Mouse (Mus musculus) frontal cortex, adult (tissue): ENCODE results near the gene Eya4.

Experiments used
- ATAC-seq: cut with Nextera tagmentation; 2 replicates; pipeline ENCODE4 v1.9.2; 2017; ENCODE audit warnings: mild to moderate bottlenecking, moderate library complexity, mixed read lengths; ENCODE audit not compliant: low TSS enrichment

Gene Eya4

GRCm38 (mm10) chr10:23156866-23157625, 193.5 kb downstream of the Eya4 start:
- ATAC-seq: no peak

GRCm38 (mm10) chr10:23150401-23150800, 200.2 kb downstream of the Eya4 start:
- no peak for ATAC-seq

- peak; percentile 99 for ATAC-seq
Measured at GRCm38 (mm10) chr10:23144616-23145015, 206.0 kb downstream of the Eya4 start.

- ATAC-seq: no peak
Measured at GRCm38 (mm10) chr10:23127947-23128346, 222.6 kb downstream of the Eya4 start.

- ATAC-seq: no peak
Measured at GRCm38 (mm10) chr10:23127151-23127550, 223.4 kb downstream of the Eya4 start.

- no peak for ATAC-seq
Measured at GRCm38 (mm10) chr10:23126529-23126928, 224.1 kb downstream of the Eya4 start.

- peak; percentile 64 for ATAC-seq
Measured at GRCm38 (mm10) chr10:23120437-23120836, 230.1 kb downstream of the Eya4 start.

- ATAC-seq: peak; percentile 95
Measured at GRCm38 (mm10) chr10:23116786-23117410, 233.7 kb downstream of the Eya4 start.

- ATAC-seq: no peak
Measured at GRCm38 (mm10) chr10:23116063-23116462, 234.5 kb downstream of the Eya4 start.

GRCm38 (mm10) chr10:23115321-23115720, 235.3 kb downstream of the Eya4 start:
- 0 out of 2 replicates have a peak, but pooled peaks have one; percentile 51 for ATAC-seq

- ATAC-seq: no peak
Measured at GRCm38 (mm10) chr10:23108122-23108521, 242.5 kb downstream of the Eya4 start.

GRCm38 (mm10) chr10:23092517-23092916, 258.1 kb downstream of the Eya4 start:
- no peak for ATAC-seq

- ATAC-seq: no peak
Measured at GRCm38 (mm10) chr10:23091552-23091951, 259.0 kb downstream of the Eya4 start.

GRCm38 (mm10) chr10:23090323-23090722, 260.3 kb downstream of the Eya4 start:
- ATAC-seq: peak; percentile 44

- no peak for ATAC-seq
Measured at GRCm38 (mm10) chr10:23089271-23089670, 261.3 kb downstream of the Eya4 start.

GRCm38 (mm10) chr10:23088764-23089163, 261.8 kb downstream of the Eya4 start:
- ATAC-seq: no peak

GRCm38 (mm10) chr10:23086352-23087215, 264.0 kb downstream of the Eya4 start:
- ATAC-seq: peak; percentile 83

- ATAC-seq: no peak
Measured at GRCm38 (mm10) chr10:23081548-23081828, 269.1 kb downstream of the Eya4 start.

GRCm38 (mm10) chr10:23080749-23081547, 269.6 kb downstream of the Eya4 start:
- peak; percentile 90 for ATAC-seq

- peak; percentile 76 for ATAC-seq
Measured at GRCm38 (mm10) chr10:23076691-23077385, 273.7 kb downstream of the Eya4 start.

GRCm38 (mm10) chr10:23073431-23073830, 277.2 kb downstream of the Eya4 start:
- no peak for ATAC-seq
